Mouse (Mus musculus): ENCODE results near the gene Scnm1.

- no peak for TF ChIP-seq CTCF (IDR thresholded peaks at IDR 0.05; ENCODE audit: low read depth)
- TF ChIP-seq EP300 (IDR thresholded peaks at IDR 0.05; ENCODE audit: low read depth): no peak
These were observed 7.7 kb upstream of the Scnm1 start for GRCm38 (mm10) chr3:95141474-95141873.
